Mouse (Mus musculus) ovary, adult 18-20 months (tissue): Measurements from ENCODE around the gene Dido1.
"Not testable (repeated sequence)": the region's sequence is repeated elsewhere in the genome, so short reads cannot be mapped to it uniquely, and the experiment has no call there.

ENCODE experiments used
- DNase-seq: peaks from one replicate; pipeline ENCODE4 v3.0.0; 2022; ENCODE audit warnings: low spot score, mixed read lengths

Gene Dido1

GRCm38 (mm10) chr2:180724585-180725413, 15.0 kb upstream of the Dido1 start, which contains the start of gene Slc17a9:
Gene Slc17a9, plus strand, starts transcription at chr2:180725263.
- DNase-seq, result peak; percentile 73

- DNase-seq, result no peak
Observed at GRCm38 (mm10) chr2:180723865-180724264, 14.1 kb upstream of the Dido1 start.

DNA sequence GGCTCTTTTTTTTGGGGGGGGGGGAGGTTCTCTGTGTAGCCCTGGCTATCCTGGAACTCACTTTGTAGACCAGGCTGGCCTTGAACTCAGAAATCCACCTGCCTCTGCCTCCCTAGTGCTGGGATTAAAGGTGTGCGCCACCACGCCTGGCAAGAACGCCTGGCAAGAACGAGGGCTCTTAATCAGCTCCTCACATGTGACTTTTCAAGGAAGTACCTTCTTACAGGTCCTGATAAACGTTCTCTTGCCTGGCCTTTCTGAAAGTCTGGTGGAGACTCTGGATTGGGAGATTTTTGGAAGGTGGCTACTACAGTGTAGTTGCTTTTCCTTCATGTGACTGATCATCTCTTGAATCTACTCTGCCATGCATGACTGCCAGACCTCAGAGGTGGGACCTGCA, 12.9 kb upstream of the Dido1 start:
- not testable (repeated sequence) for DNase-seq

DNA sequence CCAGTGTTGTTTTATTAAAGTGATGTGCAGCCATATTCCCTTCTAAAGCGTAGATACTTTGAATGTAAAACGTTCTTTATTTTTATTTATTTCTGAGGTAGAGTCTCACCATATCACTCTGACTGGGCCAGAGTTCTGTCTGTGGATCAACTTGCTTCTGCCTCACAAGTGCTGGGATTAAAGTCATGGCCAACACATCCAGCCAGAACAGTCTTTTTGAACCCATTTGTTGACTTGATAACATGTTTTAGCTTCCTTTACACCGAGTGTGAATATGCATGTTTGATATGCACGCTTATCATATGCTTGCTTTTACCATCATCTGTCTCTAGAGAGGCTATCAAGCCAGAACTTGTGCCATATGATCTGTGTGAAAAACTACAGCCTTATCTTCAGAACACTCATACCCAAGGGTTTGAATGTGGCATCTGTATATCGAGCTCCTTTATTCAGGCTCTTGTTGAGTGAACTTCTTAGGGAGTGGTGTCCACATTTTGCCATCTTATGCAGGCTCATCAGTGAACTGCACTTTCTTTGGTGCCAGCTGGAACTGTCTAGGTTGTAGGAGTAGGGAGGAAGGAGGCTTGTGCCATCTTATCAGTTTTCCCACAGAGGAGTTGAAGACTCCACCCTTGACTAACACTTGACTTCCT, 2.4 kb upstream of the Dido1 start:
- DNase-seq, result no peak

DNA sequence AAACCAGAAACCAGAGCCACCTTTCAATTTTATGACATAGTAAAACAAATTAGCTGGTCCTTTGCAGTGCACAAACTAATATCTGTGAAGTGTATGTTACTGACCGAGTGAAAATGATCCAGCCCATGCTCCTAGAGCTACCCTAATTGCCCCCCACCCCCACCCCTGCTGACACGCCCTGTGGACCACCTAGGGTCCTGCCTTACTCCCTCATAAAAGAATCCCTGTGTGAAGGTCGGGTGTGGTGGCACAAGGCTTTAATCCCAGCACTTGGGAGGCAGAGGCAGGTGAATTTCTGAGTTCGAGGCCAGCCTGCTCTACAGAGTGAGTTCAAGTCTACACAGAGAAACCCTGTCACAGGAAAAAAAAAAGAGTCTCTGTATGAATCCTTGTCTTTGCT, 1.7 kb upstream of the Dido1 start:
- DNase-seq, result no peak

DNA sequence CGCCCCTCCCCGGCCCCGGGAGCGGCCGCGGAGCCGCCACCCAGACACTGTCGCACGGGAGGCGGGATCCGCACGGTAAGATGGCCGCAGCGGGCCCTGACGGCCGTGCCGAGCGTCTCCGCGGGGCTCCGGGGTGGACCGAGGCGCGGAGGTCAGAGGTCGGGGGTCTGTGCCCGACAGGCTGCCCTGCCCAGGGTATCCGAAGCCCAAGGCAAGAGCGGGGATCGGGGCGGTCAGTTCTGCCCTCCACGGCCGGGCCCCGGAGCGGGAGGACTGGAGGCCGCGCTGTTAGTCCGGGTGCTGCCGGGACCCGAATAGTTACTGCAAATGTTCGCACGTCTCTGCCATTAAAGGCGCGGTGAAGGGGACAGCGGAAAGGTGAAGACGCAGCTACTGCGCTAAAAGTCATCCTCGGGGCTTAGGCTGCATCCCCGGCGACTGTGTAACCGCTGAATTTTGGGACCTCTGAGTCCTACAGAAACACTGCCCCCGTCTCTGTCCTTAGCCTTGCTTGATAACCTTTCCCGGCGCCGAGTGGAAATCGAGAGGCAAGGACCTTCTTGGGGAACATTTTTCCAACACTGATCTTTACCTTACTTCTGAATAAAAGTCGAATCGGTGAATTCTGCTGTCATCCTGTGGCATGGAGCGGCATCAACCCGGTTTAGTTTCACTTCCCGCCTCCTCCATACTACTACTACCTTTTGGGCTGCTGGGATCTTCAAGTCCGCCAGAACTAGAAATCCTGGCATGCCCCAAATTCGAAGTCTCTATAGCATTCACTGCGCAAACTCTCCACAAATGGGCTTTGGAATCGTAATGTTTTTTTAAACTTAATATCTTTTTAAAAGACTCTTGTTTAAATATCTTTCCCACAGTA, 717 bp upstream of the Dido1 start:
- no peak for DNase-seq

DNA sequence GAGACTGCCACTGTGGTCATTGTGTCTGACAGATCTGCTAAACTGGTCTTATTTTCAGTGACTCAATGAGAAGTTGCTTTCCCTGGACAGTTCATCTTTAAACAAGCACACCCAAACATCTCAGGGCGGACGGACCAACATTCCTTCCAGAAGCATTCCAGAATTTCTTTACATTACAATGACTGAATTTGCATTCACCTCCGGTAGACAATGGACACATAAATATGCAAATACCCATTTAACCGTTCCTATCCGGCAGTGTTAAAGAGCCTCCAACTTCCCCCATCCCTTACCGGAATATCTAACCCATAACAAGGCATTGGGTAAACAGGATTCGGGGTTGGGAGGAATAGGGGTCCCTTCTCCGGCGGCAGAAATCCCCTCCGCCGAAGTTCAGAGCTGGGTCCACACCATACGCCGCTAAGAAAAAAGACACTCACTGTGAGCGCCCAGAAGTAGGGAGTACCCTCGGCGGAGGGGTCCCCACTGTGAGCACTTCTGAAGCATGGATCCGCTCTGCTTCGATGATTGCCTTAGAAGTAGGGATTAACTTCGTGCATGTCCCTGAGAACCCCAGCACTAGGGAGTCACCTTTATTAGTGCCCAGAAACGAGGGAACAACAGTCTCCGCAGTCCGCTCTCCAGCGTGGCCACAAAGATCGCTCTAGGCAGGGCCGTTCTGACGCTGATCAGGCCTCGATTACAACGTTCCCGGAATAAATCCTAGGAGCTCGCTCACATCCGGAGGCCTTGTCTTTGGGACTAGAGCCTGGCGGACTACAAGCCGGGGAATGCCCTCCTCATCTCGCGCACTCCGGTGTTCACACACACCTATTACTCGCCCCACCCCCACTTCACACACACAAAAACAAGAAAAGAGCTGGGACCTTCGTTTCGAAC, 526 bp downstream of the Dido1 start:
- no peak for DNase-seq

DNA sequence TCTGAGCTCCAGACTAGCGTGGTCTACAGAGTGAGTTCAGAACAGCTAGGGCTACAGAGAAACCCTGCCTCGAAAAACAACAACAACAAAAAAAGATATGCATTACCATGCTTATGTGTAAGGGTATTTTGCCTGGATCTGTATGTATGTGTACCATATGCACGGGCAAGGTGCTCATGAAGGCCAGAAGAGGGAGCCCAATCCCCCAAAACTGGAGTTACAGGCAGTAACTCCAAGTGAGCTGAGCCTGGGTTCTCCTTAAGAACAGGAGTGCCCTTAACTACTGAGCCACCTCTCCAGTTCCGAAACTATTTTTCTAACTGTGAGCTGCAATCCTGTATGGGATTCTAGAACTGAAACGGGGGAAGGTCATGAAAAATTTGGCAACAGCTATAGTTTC, 3.8 kb downstream of the Dido1 start:
- no peak for DNase-seq

DNA sequence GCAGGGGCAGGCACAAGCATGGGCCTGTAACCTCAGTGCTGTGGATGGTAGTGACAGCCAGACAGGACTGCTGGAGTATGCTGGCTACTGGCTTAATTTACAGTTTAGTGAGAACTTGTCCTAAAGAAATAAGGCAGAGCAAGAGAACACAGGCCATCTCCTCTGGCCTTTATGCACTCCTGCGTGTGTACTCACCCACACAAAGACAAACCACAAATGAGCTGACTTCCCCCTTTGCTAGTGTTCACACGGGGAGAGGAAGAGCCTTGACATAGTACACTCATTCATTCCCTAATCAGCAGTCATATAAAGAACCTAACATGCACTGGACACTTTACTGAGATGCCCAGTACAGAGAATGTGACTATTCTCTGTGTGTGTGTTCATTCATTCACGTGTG, 4.7 kb downstream of the Dido1 start:
- no peak for DNase-seq

GRCm38 (mm10) chr2:180704591-180704990, 5.2 kb downstream of the Dido1 start:
- no peak for DNase-seq

DNA sequence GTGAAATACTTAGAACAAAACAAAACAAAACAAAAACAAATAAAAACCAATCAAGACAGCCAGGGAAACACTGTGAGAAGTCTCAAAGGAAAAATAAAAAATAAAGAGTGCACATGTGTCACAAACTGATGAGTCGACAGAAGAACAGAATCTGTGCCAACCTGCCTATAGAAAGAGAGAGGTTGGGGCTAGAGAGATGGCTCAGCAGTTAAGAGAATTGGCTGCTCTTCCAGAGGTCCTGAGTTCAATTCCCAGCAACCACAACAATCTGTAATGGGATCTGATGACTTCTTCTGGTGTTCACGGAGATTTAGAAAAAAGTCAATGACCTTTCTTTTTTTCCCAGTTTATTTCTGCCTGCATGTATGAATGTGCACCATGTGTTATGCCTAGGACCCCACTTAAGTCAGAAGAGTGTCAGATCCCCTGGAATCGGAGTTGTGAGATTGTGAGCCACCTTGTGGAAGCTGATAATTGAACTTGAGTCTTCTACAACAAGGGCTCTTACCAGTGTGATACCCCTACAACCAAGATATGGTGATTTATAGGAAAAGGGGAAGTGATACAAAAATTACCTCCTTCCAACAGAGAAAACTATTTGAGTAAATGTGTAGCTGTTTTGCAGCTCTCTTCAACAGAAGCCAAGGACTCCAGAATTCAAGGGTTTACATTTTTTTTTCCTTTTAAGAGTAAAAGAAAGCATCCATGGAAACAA, 6.0 kb downstream of the Dido1 start:
- no peak for DNase-seq

GRCm38 (mm10) chr2:180703175-180703574, 6.6 kb downstream of the Dido1 start:
- no peak for DNase-seq

DNA sequence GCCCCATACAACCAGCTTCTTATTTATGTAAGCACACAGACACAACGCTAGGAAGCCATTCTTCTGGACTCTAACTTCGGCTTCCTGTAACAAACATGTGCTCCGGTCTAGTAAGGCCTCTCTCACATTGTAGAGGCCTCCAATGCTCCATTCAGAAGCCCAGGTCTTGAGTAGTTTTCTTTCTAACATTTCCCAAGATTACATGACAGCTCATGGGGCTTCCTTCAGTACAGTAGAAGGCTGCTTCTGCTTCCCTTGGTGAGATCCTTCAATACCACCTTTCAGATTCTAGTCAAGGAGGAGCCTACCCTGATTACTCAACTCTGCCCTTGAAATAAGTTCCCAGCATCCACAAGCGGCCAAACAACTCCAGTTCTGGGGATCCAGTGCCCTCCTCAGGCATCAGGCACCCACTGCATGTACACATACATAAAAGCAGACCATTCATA, 7.1 kb downstream of the Dido1 start:
- DNase-seq, result no peak

GRCm38 (mm10) chr2:180701767-180702621, 7.8 kb downstream of the Dido1 start:
- peak; percentile 84 for DNase-seq

GRCm38 (mm10) chr2:180701053-180701766, 8.6 kb downstream of the Dido1 start:
- DNase-seq, result no peak

GRCm38 (mm10) chr2:180700457-180700856, 9.3 kb downstream of the Dido1 start:
- DNase-seq, result no peak

GRCm38 (mm10) chr2:180695176-180695575, 14.6 kb downstream of the Dido1 start:
- no peak for DNase-seq

DNA sequence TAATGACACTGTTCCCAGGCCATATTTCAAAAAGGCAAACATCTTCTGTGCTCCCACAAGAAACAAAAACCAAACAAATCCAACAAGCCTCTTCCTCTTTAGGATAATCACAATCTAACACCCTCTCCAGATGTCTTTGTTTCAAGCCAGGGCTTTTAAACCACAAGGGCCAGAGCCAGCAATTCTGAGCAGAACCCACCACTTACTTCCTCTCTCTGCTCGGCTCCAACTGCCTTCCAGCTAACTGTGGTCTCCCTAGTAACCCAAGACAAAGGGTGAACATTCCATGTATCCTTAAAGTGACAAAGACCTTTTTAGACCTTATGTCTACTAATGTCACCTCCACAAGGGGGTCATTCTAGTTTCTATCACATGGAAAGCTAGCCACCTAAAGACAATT, 17.2 kb downstream of the Dido1 start:
- no peak for DNase-seq

DNA sequence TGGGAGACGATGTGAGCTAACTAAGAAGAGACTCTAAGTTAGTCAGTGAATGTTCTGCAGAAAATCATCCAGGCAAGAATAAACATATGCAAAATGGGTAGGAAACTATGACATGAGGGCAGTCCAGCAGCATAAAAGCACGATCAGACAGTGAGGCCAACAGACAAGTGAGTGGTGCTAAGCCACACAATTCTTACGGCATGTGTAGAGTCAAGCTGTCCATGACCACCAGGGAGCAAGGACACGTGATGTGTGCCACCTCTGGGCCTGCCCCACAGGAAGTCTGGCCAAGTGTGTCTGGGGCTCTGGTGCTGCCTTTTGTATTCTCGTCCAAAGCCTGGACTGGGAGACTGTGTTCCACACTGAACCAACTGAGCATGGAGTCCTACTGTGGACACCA, 20.0 kb downstream of the Dido1 start:
- no peak for DNase-seq
